Mouse (Mus musculus) lung, postnatal 0 days (tissue): ENCODE results near the gene Grik2. TPM values are rescaled to one million over a fixed set of nuclear protein-coding genes. Genes with fewer than 3 reads are reported as not detected.

Experiments used
- ATAC-seq: fragments of 200-750 bp; cut with Nextera tagmentation; 2 replicates; pipeline ENCODE4 v1.8.0; 2017; ENCODE audit warnings: moderate library complexity
- DNase-seq: peaks from one replicate; pipeline ENCODE4 v3.0.0-alpha.2; 2016; ENCODE audit warnings: low spot score
- H3K27ac ChIP-seq: fragments of 300-500 bp; sonication (generic); 2 replicates; pipeline ENCODE4 v1.5.1; 2014; ENCODE audit warnings: antibody characterized with exemption, mild to moderate bottlenecking, low read length, mixed read lengths
- H3K27me3 ChIP-seq: fragments of 300-500 bp; sonication (generic); replicated peaks from 2 replicates; pipeline ENCODE4 v1.6.1; 2014; ENCODE audit warnings: low read length, mixed read lengths; ENCODE audit not compliant: insufficient read depth
- H3K36me3 ChIP-seq: fragments of 300-500 bp; sonication (generic); 2 replicates; pipeline ENCODE4 v1.6.1; 2014; ENCODE audit warnings: low read length, mixed read lengths; ENCODE audit not compliant: insufficient read depth
- H3K4me1 ChIP-seq: fragments of 300-500 bp; sonication (generic); 2 replicates; pipeline ENCODE4 v1.6.1; 2014; ENCODE audit warnings: antibody characterized with exemption, low read depth, low read length, mixed read lengths; ENCODE audit not compliant: insufficient read depth
- H3K4me2 ChIP-seq: fragments of 300-500 bp; sonication (generic); replicated peaks from 2 replicates; pipeline ENCODE4 v1.6.1; 2014; ENCODE audit warnings: low read depth, mild to moderate bottlenecking, low read length, moderate library complexity, mixed read lengths
- H3K4me3 ChIP-seq: fragments of 300-500 bp; sonication (generic); 2 replicates; pipeline ENCODE4 v1.5.1; 2014; ENCODE audit warnings: low read depth, low read length
- H3K9ac ChIP-seq: fragments of 300-500 bp; sonication (generic); replicated peaks from 2 replicates; pipeline ENCODE4 v1.6.1; 2014; ENCODE audit warnings: low read depth, mild to moderate bottlenecking
- H3K9me3 ChIP-seq: fragments of 300-500 bp; sonication (generic); 2 replicates; pipeline ENCODE4 v1.6.1; 2016; ENCODE audit warnings: low read length, mixed read lengths
- CTCF ChIP-seq: IDR thresholded peaks from 2 replicates; pipeline ENCODE4 v1.5.1; 2016; ENCODE audit warnings: antibody characterized with exemption, mild to moderate bottlenecking
- EP300 ChIP-seq: IDR thresholded peaks from 2 replicates; pipeline ENCODE4 v1.6.1; 2016; ENCODE audit warnings: antibody characterized with exemption, mild to moderate bottlenecking, control low read depth
- WGBS: fragments of 180-500 bp; shearing (Covaris S2); extraction: QIAGEN DNeasy Blood & Tissue Kit; methylation state at CpG from one replicate; pipeline ENCODE4 v1.1.7; 2014; 5-methylcytosine and 5-hydroxymethylcytosine counted together
- polyA plus RNA-seq: library from polyadenylated mRNA; unstranded; fragments of >200 nt; fragmentation: Nextera tagmentation; extraction: Ambion mirVana; gene quantifications from 2 replicates; pipeline ENCODE4 v1.2.1, GENCODE M21; 2015

The Grik2 gene
- polyA plus RNA-seq, result 0.12 and 0.46 TPM in 2 replicates

- Histone ChIP-seq H3K4me1 (no peaks in the 10 kb centered on the region), H3K27ac (no peak within 1 kb of the TSS), H3K9ac (no peak within 1 kb of the TSS), H3K4me3 (peak within 1 kb of the TSS; percentile 38), H3K27me3 (peaks cover 4% of the 10 kb centered on the region; the same call in 1 of the 2 replicates), H3K36me3 (no peaks in the 10 kb centered on the region), H3K9me3 (no peaks in the 10 kb centered on the region), H3K4me2 (peak within 1 kb of the TSS; percentile 65)
- TF ChIP-seq EP300 (no peak), CTCF (peak; percentile 14; the same call in 1 of the 2 replicates)
- peak; percentile 21; the same call in 1 of the 2 replicates for ATAC-seq
- WGBS, result 1% methylated on average over 27 of the region's 41 CpGs
- peak; percentile 25 for DNase-seq
Observed at GRCm38 (mm10) chr10:49788381-49788906, at the start of gene Grik2. Grik2 (minus strand) TSS chr10:49788766.

- DNase-seq, result no peak
- ATAC-seq, result no peak
- H3K27ac ChIP-seq, result no peak overlapping the region
- no peak overlapping the region for H3K4me2 ChIP-seq
- no peak for TF ChIP-seq CTCF
- no peak for TF ChIP-seq EP300
- H3K9ac ChIP-seq, result no peak overlapping the region
- no peaks in the 10 kb centered on the region for H3K4me1 ChIP-seq
- H3K4me3 ChIP-seq, result no peak overlapping the region
- H3K36me3 ChIP-seq, result no peaks in the 10 kb centered on the region
- H3K27me3 ChIP-seq, result no peaks in the 10 kb centered on the region
- H3K9me3 ChIP-seq, result no peaks in the 10 kb centered on the region
- 79% methylated on average over 3 of the region's 3 CpGs for WGBS
Observed at GRCm38 (mm10) chr10:49834392-49834791, 45.8 kb upstream of the Grik2 start.

- Histone ChIP-seq H3K27me3 (no peaks in the 10 kb centered on the region), H3K4me3 (no peak overlapping the region), H3K36me3 (no peaks in the 10 kb centered on the region), H3K27ac (no peak overlapping the region), H3K9ac (no peak overlapping the region), H3K4me2 (no peak overlapping the region), H3K4me1 (no peaks in the 10 kb centered on the region), H3K9me3 (no peaks in the 10 kb centered on the region)
- no peak for TF ChIP-seq CTCF
- DNase-seq (no peak), ATAC-seq (no peak)
Observed at GRCm38 (mm10) chr10:49807276-49807675, 18.7 kb upstream of the Grik2 start.

- Histone ChIP-seq H3K27ac (no peak overlapping the region), H3K9me3 (no peaks in the 10 kb centered on the region), H3K27me3 (no peaks in the 10 kb centered on the region), H3K36me3 (no peaks in the 10 kb centered on the region), H3K4me3 (no peak overlapping the region), H3K4me1 (no peaks in the 10 kb centered on the region), H3K4me2 (no peak overlapping the region), H3K9ac (no peak overlapping the region)
- WGBS, result 71% methylated on average over 1 of the region's 1 CpGs
- TF ChIP-seq CTCF (no peak), EP300 (no peak)
- ATAC-seq (no peak), DNase-seq (no peak)
Observed at GRCm38 (mm10) chr10:49801001-49801400, 12.4 kb upstream of the Grik2 start.

GRCm38 (mm10) chr10:49794129-49794528, 5.6 kb upstream of the Grik2 start:
- TF ChIP-seq EP300 (no peak), CTCF (no peak)
- Histone ChIP-seq H3K4me2 (no peak overlapping the region), H3K27ac (no peak overlapping the region), H3K4me1 (no peaks in the 10 kb centered on the region), H3K27me3 (no peaks in the 10 kb centered on the region), H3K9ac (no peak overlapping the region), H3K36me3 (no peaks in the 10 kb centered on the region), H3K9me3 (no peaks in the 10 kb centered on the region), H3K4me3 (no peak overlapping the region)
- DNase-seq, result no peak
- ATAC-seq, result no peak

GRCm38 (mm10) chr10:49790326-49790725, 1.8 kb upstream of the Grik2 start:
- H3K4me2 ChIP-seq, result no peak overlapping the region
- ATAC-seq (no peak), DNase-seq (no peak)
- H3K9ac ChIP-seq, result no peak overlapping the region
- no peaks in the 10 kb centered on the region for H3K4me1 ChIP-seq
- TF ChIP-seq EP300 (no peak), CTCF (no peak)
- no peaks in the 10 kb centered on the region for H3K36me3 ChIP-seq
- H3K27me3 ChIP-seq, result peaks cover 4% of the 10 kb centered on the region; the same call in 1 of the 2 replicates
- H3K27ac ChIP-seq, result no peak overlapping the region
- WGBS, result 61% methylated on average over 8 of the region's 8 CpGs
- H3K4me3 ChIP-seq, result no peak overlapping the region
- no peaks in the 10 kb centered on the region for H3K9me3 ChIP-seq

- Histone ChIP-seq H3K4me3 (no peak overlapping the region), H3K4me2 (no peak overlapping the region), H3K9me3 (no peaks in the 10 kb centered on the region), H3K36me3 (no peaks in the 10 kb centered on the region), H3K27ac (no peak overlapping the region), H3K9ac (no peak overlapping the region), H3K27me3 (peaks cover 4% of the 10 kb centered on the region; the same call in 1 of the 2 replicates), H3K4me1 (no peaks in the 10 kb centered on the region)
- WGBS, result 39% methylated on average over 4 of the region's 4 CpGs
- TF ChIP-seq EP300 (no peak), CTCF (no peak)
- DNase-seq, result no peak
- ATAC-seq, result no peak
Observed at GRCm38 (mm10) chr10:49789711-49790110, 1.1 kb upstream of the Grik2 start.
